Mouse (Mus musculus) megakaryocyte, embryonic 14.5 days (primary cell): ENCODE measurements around the gene Cpm.

Experiments
- FLI1 ChIP-seq: IDR thresholded peaks from 2 replicates; pipeline ENCODE4 v1.6.1; 2012; ENCODE audit warnings: low read length, inconsistent platforms, mixed read lengths
- GATA1 ChIP-seq: IDR thresholded peaks from 3 replicates; pipeline ENCODE4 v1.6.1; 2012; ENCODE audit warnings: mixed read lengths, low read length, inconsistent platforms, borderline replicate concordance

DNA sequence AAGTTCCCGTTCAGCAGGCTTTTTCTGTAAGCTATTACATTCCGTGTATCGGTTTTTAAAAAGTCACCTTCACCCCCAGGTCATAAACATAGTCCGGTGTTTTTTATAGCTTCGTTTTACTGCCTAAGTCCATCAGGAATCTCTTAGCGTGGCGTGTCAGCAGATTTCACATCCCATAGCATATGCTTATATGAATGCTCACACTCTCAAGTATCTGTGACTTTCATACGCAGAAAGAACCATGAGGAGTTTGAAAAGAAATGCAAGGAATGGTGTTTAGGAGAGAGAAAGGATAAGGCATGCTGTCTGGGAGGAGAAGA, 15.1 kb downstream of the Cpm start:
- TF ChIP-seq GATA1 (no peak), FLI1 (no peak)
